Mouse (Mus musculus) cerebellum, adult 11 months (tissue): ENCODE data around the gene Fbxo21.

ENCODE experiments used
- DNase-seq: peaks from one replicate; pipeline ENCODE4 v3.0.0; 2022

Gene Fbxo21

DNA sequence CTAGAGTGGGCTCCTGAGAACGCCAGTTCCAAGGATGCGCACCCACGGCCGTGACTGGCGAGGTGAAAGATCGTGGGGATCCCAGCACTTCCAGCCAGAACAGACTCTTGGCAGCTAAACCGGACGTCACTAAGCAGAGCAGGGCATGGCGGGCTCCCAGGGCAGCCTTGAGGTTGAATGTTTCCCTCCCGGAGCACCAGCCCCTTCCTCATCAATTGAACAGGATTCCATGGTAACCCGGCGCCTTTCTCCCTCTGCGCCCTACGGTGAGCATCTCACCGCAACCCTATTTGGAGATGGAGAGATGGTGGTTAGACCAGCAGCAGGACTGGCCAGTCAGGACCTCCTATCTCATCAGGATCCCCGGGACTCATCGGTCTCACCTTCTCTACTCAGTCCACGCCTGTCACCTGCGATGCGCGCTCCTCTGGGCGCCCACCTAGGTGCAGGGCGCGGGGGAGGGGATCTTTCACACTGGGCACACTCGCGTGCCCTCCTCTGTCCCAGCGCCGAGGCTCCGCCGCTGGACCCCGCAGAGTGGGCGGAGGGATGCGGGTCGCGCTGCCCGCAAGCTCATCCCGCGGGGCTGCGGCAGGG lies 50.7 kb downstream of the Fbxo21 start:
- no peak for DNase-seq

DNA sequence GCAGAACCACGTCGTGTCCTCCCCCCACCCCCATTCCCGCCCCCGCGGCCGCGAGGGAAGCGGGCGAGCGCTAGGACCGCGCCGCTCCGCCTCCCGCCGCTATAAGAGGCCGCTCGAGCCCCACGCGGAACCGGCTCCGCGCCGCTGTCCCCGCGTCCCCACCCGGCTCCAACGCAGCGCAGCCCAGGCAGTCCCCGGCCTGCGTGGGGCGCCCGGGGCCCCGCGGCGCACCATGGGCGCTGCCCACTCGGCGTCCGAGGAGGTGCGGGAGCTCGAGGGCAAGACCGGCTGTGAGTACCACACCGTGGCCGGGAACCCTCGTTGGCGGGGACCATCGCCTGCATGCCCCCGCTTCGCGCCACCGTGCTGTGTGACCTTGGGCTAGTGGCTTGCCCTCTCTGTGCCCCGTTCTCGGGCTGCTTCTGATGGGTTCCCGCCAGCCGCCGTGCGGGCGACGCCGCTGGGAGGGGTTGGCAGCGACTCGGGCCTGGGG lies 51.2 kb downstream of the Fbxo21 start, which contains the start of gene Tesc:
Gene Tesc (plus strand): TSS at position 46 of the 493 bp plus-strand sequence.
- peak; percentile 62 for DNase-seq

DNA sequence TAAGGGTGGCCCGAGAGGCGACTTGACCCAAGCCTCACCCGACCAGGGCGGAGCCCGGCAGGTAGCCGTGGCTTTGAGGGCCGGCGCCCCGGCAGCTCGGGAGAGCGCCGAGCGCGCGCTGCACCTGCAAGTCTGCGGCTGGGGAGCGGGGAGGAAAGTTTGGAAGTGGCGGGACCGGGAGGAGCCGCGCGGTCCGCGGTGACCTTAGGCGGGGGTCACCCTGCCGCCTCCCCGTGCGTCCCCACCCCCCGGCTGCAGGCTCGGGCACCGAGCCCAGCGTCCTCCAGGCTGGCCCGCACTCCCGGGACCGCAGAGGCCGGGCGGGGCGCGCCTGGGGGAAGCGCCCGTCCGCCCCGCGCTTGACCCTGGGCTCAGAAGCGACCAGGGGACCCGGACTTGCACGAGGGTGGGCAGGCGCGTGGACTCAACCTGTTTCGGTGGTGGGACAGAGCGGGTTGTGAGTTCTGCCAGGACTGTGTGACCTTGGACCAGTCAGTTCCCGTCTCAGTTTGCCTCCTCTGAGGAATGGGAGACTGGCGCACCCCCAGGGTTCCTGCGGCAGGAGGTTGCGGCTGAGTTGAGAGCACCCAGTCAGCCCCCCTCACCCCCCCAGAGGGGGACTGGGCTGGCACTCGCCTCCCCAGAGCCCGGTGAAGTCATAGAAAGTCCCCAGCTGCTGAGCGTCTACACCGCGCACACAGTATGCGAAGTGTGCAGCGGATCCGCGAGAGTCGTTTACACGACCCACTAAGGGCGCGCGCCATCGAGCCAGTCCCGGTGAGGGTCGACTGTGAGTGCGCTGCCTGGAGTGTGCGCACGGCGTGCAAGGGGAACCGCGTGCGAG lies 51.9 kb downstream of the Fbxo21 start:
- peak; percentile 58 for DNase-seq

DNA sequence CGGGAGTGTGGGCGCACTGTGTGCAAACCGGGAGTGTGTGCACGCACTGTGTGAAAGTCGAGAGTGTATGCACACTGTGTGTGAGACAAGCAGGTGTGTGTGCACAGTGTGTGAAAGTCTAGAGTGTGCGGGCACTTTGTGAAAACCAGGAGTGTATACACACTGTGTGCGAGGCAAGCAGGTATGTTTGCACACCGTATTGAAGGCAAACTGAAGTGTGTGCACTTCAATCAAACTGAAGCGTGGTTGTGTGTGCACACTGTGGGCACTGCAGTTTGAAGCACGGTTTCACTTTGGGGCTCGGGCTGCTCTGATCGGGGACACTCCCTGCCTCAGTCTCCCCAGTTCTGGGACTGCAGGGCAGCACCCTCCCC lies 52.5 kb downstream of the Fbxo21 start:
- DNase-seq: no peak

DNA sequence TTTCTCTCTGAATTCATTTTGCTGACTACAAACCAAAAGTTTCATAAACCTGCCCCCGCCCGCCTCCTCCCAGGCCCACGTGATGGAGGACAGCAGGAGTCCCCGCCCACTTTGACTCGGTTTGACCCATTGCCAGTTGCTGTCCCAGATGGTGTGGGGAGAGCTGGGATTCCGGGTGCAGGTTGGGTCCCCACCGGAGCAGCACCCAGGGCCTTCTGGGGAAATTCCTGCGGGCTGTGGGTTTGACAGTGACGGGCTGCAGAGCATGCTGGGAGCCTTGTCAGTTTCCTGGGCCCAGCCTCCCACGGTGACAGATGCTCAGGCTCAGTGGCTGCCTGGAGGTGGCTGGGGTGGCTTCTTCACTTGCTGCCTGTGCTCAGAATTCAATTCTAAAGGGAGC lies 52.9 kb downstream of the Fbxo21 start:
- DNase-seq: peak; percentile 70

DNA sequence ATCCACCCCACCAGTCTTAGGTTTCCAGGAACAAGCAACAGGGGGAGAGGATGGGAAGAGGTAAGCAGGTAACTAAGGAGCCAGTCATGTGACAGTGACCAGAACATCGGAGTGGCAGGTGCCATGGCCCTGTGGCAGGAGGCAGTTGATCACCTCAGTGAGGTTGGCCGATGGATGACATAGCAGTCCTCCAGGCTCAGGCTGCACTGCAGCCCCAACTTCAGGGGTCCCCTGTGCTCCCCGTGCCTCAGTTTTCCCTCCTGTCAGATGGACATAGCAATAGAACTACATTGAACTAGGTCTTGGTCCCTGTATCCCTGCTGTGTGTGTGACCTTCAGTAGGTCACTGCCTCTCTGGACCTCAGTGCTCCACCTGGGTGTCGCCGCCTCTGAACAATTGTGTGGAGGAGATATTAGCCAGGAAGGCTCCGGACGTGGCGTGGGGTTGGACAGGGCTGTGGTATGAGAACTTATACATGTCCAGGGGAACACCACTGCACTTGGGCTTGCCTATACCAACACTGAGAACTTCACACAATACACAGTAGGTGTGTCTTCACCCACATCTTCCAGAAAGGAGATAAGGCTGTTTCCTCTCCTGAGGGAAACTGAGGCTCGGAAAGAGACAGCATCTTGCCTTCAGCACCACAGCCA lies 53.6 kb downstream of the Fbxo21 start:
- no peak for DNase-seq

DNA sequence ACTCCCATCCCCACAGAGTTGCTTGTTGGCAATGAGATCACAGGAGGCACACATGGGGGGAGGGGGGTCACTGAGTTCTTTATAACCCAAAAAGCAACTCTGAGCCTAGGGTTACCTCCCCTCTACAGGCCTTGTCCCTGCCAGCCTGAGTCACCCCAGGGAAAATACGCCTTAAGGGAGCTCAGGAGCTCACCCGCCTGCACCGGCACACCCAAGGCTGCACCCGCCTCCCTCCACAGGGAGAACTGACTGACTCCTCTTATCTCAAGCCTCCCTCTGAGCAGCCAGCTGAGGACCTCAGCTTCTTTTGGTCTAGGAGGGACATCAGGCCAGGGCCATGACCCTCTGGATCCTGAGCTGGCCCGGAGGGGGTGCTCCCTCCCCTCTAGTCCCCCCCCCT lies 54.5 kb downstream of the Fbxo21 start:
- no peak for DNase-seq

DNA sequence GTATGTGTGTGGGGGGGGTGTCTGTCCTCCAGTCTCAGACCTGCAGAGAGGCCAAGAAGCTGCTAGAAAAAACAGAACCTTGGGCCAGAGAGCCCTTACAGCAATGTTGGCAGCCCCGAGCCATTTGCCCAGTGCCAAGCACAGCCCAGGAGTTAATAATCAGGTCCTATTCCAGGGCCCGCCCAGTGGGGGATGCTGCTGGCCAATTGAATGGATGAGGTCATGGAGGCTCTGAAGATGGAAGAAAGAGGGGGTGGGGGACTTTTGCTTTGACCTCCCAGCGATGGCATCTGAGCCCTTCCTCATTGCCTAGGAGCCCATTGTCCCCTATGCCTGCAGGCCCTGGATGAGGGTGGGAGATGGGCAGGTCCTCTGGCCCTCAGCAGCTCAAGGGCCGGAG lies 55.0 kb downstream of the Fbxo21 start:
- DNase-seq: peak; percentile 51

DNA sequence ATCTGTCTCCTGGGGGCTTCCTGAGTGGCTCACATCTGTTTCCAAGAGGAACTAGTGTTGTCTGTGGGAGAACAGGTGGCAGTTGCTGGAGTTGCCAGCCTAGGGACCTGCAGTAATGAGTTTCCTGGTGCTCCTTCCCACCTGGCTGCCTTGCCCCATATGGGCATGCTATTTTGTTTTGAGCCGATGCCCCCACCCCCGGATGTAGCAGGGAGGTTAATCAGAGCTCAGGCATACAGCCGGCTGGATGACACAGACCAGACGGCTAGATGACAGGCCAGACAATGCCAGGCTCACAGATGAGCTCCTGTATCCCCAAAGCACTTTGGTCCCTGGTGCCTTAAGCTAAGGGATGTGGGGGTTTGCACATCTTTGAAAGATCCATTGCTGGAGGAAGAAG lies 56.8 kb downstream of the Fbxo21 start:
- DNase-seq: peak; percentile 54

DNA sequence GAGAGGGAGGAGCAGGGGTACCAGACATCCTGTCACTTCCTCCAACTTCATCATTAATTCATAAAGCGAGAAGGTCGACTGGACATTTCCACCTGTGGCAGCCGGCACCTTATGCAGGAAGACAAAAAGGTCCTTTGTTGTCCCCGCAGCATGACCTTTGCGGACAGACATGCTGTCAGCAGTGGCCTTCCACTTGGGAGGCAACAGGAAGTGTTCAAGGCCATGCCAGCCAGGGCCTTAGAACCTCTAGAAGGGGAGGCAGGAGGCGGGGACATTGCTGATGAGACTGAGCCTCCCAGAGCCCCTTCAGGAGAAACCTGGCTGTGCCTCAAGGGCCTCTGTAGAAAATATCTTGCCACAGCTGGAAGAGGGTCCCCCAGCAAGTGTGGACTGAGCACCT lies 57.2 kb downstream of the Fbxo21 start:
- DNase-seq: no peak

DNA sequence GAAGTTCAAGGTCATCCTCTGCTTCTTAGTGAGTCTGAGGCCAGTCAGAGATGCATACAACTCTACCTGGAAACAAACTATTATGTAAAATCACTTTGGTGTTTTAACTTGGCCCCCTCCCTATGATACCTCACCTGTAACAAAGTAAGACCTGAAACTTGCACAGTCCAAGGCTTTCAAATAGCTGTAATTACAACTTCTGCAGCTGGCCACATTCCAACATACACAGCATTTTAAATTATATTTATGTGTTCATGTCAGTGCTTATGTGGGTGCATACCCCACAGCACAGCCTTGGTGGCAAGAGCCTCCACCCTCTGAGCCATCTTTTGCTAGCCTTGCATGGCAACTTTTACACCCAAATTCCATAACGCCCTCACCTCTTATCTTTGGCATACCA lies 58.1 kb downstream of the Fbxo21 start:
- DNase-seq: no peak

DNA sequence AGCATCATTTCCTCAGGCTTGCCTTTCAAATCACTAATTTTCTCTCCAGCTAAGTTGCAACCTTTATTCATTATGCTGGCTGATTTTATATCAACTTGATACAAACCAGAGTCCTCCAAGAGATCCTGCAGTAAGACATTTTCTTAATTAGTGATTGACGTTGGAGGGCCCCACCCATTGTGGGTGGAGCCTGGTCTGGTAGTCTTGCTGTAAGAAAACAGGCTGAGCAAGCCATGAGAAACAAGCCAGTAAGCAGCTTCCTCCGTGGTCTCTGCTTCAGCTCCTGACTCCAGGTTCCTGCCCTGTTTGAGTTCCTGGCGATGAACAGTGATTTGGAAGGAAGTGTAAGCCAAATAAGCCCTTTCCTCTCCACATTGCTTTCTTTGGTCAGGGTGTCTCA lies 59.3 kb downstream of the Fbxo21 start:
- no peak for DNase-seq

DNA sequence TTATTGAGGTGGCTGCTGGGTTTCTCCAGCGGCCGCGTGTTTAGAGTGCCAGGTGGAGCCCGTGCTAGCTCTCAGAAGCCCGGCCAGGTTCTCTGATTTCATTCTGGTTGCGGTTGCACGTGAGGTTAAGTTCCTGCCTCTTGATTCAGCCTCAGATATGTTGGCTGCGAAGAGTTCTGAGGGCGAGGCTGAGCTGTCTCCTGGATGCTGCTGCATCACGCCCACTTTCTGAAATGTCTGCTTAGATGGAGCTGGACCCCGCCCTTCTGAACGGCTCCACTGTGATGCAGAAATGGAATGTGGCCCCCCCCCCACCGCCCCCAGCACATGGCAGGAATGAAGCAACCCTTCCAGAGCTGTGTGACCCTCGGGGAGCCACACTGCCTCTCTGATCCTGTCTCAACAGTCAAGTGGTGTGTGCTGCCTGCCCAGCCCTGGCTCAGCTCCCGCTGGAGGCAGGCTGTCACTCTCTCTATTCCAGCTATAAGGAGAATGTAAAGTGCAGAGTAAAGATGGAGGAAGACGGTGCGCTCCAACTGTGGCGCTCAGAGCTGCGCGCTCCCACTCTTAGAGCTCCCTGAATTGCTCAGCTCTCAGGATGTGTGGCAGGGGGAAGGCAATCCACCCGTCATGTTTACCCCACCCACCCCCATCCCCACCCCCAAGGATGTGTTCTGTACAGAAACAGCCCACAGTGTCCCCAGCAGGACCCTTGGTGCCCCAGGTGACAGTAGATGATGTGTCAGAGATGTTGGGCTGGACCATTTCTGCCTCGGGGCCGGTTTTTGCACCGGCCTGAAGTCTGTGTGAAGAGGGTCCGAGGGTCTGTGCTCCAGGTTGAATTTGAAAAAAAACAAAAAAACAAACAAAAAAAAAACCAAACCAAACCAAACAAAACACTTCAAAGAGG lies 60.6 kb downstream of the Fbxo21 start:
- peak; percentile 43 for DNase-seq

DNA sequence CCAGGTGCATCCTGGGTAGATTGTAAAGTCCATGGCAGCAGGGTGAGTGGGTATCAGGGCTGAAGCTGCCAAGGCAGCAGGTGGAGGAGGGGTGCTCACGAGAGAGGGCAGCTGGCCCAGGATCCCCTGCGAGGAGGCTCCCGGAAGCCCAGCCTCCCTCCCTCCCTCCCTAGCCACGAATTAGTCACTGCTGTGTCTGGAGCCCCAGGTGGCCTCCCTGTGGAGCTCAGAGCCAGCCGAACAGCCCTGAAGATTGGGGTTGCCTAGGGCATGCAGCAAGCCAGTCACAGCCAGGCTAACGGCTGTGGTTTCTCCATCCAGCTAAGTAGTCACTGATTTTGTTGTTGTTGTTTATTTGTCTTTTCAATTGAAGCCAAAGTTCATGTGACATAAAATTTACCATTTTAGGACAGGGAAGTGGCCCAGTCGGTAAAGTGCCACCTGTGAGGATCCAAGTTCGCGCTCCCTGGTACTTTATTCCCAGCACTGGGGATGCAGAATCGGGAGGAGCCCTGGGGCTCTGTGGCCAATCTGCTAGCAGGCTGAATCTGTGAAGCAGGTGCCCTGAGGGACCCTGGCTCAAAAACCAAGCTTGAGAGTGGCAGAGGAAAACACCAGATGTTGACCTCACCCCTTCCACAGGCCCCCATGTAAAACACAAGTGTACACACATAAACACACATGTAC lies 61.4 kb downstream of the Fbxo21 start:
- DNase-seq: peak; percentile 70

DNA sequence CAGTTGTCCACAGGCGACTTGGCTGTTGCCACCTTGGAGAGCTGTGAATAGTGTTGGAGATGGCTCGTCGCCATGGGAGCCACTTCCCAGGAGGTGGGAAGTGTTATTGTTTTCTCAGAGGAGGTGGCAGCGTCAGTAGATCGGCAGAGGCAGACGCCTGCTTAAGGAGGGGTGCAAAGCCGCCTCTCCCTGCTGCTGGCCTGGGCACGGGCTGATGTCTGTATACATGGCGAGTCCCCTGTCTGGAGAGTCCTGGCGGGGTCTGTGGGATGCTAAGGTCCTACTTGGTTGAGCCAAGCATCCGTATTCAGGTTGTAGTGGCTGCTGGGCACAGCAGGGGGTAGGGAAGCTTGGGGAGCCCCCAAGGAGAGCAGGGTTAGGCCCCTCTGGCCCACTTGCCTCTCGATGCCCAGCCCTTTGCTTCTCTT lies 62.7 kb downstream of the Fbxo21 start:
- DNase-seq: peak; percentile 53

DNA sequence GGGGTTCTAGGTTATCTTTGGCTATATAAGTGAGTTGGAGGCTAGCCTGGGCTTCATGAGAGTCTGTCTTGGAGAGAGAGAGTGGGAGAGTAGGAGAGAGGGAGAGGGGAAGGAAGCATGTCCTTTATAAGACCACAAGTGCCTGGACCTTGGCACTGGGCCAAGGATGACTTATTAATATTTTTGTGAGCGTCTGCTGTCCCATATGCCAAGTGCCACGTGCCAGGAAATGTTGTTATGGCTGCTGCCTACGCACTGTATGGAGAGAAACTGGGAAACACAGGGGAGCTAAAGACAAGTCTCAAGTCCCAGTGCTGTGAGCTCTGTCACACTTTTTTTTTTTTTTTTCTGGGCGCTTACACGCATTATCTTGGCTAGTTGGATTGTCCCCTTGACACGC lies 66.1 kb downstream of the Fbxo21 start:
- peak; percentile 91 for DNase-seq

DNA sequence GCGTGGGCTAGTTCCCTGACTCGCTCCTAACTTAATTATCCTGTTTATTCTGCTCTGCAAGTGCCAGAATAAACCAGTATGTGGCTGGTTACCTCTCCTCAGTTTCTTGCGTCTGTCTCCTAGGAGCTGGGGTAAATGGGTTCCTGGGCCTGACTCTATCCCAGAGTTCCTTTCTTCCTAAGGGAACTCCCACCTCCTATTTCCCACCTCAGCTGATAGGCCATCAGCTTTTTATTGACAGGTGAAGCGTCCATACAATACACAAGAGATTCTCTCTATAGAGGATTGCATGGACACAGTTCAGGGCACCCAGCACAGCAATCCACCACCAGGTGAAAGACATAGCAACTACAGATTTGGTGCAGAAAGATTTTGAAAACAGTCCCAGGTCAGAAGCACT lies 67.2 kb downstream of the Fbxo21 start:
- no peak for DNase-seq

DNA sequence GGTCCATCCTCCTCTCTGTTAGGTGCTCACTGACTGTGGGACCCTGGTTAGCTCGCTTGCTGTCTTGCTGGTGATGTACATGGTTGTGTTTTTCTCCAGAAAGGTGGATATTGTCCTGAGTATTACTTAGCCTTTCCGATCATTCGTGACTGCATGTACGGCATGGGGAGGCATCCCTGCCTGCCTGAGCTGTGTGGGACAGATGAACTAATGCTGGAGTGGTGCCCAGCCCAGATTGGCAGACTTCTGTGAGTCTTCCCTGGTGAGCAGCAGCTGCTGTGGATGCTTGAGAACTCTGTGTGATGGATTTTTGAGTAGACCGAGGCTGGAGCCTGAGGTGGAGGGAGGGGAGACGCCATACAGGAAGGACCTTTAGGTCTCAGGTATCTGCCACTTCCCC lies 68.4 kb downstream of the Fbxo21 start:
- peak; percentile 83 for DNase-seq

DNA sequence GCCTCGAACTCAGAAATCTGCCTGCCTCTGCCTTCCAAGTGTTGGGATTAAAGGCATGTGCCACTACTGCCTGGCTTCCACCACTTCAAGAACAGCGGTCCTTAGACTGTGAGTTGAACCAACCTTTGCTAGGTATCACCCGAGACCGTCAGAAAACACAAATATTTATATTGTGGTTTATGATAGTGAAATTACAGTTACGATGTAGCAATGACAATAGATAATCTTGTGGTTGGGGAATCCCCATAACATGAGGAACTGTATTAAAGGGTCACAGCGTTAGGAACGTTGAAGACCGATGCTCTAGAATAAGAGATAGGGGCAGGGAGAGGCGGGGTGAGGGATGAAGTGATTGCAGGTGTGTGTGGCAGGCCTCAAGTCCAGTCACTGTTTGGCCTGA lies 68.9 kb downstream of the Fbxo21 start:
- no peak for DNase-seq

DNA sequence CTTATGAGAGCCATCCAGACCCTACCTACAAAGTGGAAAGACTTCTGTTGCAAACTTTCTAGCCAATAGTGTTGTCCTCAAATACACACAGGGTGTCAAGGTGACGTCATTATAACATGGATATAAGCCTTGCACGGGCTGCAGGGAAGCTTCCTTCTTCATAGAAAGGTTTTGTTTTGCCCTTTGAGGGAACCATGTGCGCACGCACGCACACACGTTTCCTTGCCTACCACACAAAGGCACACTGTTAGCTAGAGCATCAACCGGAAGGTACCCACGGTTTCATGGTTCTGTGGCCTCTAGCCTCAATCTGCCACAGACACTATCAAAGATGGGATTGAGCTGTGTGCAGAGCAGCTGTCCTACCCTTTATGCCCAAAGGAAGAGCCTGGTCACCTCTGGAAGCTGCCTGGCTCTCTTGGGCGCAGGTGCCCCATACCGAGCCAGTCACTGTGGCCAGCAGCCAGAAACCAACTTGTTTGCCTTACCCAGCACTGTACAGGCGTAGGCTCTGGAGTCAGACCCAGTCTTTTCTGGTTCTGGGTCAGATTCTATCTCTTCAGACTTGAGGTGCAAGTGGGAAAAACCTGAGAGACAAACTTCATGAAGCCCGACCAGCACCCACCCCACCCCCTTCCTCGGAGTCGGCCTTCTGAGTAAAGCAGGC lies 70.7 kb downstream of the Fbxo21 start:
- no peak for DNase-seq

DNA sequence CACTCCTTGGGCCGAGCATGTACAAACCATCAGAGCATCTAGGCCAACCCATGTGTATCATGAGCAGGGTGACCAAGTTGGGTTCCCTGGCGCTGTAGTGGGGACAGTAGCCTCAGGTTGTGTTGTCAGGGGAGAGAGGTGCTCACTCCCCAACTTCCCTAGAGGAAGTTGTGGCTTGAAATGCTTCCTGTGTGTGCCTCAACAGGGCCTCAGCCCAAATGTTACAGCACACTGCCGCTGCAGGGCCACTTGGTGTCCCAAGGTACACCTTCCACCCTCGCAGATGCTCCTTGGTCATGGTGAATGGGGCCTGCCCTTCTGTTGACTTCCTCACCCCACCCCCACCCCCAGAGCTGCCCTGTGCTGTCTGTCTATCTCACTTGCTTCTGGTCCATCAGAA lies 71.9 kb downstream of the Fbxo21 start:
- DNase-seq: no peak

DNA sequence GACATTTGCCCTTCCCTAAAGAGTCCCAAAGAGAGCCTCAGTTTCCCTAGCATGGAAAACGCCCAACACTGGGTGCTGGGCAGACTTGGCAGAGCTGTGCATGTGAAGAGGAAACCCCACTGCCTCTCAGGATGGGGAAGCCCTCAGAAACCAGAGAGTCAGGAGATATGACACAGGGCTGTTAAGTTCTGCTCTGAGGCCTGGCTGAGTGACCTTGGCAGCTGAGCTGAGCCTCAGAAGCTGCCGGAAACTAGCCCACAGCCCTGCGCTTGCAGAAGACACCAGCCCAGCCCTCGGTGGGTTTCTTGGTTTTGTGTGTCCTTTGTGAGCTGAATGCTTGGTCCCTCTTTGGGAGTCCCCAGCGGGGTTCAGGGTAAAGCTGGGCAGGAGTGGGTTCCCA lies 72.4 kb downstream of the Fbxo21 start:
- DNase-seq: no peak
